Mouse (Mus musculus): ENCODE data around the gene Espnl. TPM values are rescaled to one million over a fixed set of nuclear protein-coding genes. Genes with fewer than 3 reads are reported as not detected.

Espnl gene
- polyA plus RNA-seq (2012; rRNA removed): 0.07 and 0.13 TPM in 2 replicates

DNA sequence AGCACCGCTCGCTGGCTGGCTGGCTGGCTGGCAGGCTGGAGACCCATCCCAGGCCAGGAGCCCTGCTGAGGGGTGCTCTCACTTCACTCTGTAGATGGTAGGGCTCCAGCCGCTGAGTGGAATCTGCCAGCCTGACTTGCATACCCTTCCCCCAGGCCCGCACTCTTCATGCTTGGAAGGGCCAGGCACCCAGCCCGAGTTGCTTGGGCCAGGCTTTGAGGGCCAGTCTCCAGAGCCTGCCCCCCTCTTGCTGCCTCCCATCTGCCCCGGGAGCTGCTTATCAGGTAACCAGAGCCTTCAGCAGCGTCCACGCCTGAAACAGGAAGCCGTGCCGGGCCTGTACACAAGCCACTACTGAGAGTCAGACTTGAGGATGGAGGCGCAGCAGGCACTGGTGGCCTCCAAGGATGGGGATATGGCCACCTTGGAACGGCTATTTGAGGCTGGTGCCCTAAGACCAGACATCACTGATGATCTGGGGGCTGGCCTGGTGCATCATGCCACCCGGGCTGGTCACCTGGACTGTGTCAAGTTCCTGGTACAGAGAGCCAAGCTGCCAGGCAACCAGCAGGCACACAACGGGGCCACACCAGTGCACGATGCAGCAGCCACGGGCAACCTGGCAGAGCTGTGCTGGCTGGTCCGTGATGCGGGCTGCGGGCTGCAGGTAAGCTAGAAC lies at the start of gene Espnl:
TSS of gene Espnl (plus strand) at position 316 of the 679 bp plus-strand sequence.
- no peak for DNase-seq (ENCODE audit: low read depth)

DNA sequence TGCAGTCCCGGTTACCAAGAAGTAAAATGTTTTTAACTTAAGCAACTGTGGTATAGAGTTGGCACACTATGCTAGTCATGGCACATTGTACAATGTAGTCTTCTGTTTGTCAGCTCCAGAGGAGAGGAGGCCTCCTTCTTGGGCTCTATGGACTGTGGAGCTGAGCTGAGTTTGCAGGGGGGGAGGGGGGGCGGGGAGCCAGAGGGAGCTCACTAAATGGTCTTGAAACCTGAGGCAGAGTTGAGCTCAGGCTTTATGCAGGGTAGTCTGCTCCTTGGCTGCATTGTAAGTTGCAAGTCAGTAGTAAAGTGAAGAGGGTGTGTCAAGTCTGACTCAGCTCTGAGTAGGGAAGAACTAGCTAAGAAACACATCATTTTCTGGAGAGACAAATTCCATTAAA lies 49.6 kb upstream of the Espnl start:
- no peak for DNase-seq (ENCODE audit: low read depth)

DNA sequence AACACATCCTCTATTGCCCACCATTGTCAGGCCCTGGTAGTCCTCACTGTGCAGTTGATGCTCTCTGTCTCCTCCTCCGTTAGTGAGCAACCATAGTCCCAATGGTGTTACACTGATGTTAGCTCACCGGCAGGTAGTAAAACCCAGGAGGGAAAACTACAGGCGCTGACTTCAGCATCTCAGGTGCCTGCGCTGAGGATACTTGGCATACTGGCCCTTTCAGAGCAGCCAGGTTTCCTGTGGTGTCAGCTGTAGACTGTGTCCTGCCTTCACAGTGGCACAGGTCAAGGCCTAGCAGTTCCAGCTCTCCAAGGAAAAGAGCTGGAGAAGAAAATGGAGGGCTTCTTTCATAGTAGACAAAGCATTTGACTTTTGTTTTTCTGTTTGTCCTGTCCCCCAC lies 45.3 kb upstream of the Espnl start:
- DNase-seq (ENCODE audit: low read depth): no peak

DNA sequence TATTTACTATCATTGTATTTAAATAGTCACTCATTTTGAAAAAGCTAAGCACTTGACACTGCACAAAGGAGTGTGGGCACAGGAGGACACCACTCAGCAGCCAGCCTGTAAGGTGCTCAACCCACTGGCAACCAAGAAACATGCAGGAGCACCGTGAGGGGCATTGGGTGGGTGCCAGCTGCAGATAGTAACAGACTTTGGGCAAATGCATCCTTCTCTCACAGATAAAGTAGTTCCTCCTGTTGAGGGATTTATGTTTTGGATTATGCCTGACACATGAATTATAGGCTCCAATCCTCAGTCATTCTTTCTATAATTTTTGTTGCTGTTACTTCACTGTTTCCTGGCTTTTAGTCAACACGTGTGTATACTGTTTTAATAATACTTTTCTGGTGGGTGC lies 44.4 kb upstream of the Espnl start:
- DNase-seq (ENCODE audit: low read depth): no peak

DNA sequence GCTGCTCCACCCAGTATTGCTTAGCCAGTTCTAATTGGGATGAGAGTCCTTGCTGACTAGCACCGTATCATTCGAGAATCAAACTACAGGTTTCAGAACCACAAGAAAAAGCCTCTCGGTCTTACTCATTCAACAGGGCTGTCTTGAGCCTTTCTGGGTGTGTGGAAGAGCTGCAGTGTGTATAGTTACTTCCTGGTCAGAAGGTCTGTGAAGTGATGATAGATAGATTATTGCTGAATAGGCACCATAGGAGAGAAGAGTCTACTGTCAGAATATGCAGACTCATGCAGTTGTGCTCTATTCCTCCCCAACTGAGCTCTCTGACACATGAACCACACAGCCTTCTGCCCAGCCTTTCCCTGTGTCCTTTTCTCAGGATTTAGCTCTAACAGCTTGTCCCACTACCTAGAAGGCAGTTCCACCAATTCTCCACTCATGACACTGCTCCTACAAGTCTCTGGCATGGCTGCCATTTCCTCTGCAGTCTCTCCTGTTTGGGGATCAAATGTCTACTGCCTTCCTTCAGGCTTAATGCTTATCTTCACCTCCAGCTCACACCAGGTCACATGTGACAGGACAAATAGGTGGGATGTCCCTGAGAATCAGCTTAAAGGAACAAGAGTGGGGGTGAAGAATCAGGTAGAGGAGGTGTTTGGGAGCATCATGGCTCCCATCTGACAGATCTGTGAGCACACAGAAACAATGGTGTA lies 43.3 kb upstream of the Espnl start:
- no peak for DNase-seq (ENCODE audit: low read depth)

DNA sequence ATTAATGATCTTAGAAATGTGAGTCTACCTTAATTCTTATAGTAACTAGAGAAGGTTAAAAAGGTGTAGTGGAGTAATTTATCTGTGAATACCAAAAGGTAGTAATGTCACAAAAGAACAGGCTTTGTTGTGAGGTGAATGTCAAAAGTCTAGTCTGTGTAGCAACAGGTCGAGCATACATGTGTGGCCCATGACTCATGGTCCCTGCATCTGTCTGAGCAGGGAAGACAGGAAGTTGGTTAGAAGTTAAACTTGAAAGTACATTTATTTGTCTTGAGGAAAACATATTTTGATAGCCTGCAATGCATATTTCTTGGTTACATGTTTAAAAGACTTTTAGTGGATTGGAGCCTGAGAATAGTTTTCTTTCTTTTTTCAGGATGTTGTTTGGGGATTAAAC lies 42.7 kb upstream of the Espnl start:
- no peak for DNase-seq (ENCODE audit: low read depth)

DNA sequence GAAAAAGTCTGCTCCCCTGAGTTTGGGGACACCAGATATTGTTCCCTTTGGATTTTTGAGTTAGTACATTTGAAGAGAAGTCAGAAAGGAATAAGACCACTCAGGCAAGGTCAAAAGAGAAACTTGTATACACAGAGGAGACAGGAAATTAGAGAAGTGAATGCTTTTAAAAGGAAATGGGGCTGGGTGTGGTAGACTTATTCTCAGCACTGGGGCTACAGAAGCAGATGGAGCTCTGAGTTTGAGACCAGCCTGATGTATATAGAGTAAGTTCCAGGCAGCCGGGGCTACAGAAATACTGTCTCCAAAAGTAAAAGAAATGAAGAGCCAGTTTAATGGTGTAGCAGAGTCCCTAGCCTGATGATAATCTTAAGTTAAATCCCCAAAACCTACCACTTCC lies 39.3 kb upstream of the Espnl start:
- DNase-seq (ENCODE audit: low read depth): no peak

DNA sequence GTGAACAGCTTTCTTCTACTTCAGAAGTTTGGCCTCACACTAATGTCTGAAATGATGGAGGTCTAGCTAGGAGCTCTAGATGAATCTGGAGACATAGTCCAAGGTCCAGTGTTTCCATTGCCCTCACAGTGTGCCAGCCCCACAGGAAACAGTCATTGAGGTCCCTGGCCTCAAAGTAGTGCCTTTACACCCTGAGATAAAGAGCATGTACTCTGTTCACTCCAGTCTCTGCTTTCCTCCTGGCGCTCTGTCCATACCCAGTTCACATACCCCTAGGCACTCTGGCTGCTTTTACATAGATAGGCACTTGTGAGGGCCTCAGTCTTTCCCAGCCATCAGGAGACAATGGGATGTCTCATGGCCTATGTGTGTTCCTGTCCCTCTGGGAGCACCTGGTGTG lies 32.5 kb upstream of the Espnl start:
- no peak for DNase-seq (ENCODE audit: low read depth)

DNA sequence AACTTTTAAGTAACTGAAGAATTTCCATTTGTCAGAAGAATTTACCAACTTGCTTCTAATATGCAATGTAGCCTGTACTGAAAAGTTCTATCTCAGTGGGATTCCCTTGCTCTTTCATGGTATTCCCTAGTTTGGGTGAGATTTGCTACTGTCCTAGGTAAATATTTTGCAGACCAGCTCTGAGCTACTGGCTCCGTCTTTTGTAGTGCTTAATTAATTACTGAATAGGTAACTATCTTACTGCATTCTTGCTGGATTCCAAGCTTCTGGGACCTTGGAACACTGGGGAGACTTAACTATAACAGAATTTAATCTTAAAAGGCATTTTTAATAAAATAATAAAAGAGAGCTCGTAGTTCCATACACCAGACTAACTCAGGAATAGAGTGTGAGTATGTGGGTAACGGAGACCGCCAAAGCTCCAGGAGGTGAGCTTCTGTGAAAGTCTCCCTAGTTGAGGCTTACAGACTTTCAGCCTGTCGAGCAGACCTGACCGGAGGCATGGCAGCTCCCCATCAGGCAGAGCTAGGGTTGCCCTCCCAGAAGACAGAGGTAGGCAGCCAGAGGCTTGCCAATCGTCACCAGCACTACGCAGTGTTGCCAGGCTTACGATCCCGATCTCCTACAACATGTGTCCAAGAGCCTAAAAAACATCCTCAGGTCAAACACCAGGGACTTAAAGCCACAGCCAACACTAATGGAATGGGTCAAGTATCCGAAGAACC lies 29.6 kb upstream of the Espnl start:
- no peak for DNase-seq (ENCODE audit: low read depth)

DNA sequence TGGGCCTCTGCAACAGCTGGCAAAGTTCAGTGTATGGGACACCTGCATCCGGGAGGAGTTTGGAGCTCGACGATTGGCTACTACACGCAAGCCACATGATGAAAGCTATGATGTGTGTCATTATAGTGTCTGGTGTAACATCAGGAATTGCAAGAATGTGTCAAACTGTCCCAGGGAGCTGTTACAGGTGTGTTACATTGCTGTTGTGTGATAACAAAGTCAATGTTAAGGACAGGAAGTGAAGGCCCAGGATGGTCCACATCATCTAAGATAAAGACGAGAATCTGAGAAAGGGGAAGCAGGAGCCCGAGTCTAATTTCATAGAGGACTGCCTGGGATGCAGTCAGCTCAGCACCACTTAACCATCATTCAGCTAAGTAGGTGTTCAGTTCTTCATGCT lies 26.3 kb upstream of the Espnl start:
- no peak for DNase-seq (ENCODE audit: low read depth)

DNA sequence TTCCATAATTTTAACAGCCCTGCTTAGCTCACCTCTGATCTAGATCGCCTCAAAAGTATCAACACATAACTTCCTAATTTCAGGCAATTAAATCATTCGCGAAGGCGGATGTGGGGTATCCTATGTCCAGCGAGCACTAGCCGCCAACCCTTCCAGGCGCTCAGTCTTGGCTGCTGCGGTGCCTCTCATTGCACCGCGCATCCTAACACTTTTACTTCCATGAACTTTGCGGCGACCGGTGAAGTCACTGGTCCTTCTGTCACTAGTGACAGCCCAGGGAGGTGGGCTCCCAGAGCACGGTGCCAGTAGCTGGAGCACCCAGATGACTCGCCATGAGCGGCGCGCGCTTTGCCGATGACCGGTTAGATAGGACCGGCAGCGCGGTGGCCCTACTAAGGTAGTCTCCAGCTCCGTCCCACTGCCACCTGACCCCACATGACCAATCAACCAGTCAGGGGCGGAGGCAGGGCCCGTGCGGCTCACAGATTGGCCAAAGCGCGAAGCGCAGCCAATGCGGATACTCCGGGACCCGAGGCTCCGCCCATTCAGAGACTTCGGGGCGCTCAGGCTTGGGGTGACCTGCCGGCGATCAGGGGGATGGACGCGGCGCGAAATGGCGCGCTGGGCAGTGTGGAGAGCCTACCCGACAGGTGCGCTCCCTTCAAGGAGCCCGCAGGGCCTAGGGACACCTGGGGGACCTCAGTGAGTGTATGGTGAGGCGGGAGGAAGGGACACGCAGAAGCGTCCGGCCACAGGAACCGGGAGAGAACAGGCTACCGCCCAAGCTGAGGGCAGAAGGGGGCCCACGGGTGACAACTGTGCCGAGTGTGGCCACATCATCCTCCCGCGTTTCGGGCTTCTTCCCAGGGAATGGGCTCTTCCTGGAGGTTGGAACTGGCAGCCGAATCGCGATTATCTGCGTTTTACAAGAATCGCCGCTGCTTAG lies 23.8 kb upstream of the Espnl start, which contains the start of gene Scly:
TSS of gene Scly (plus strand) at position 540 of the 946 bp plus-strand sequence.
- peak; percentile 61 for DNase-seq (ENCODE audit: low read depth)

DNA sequence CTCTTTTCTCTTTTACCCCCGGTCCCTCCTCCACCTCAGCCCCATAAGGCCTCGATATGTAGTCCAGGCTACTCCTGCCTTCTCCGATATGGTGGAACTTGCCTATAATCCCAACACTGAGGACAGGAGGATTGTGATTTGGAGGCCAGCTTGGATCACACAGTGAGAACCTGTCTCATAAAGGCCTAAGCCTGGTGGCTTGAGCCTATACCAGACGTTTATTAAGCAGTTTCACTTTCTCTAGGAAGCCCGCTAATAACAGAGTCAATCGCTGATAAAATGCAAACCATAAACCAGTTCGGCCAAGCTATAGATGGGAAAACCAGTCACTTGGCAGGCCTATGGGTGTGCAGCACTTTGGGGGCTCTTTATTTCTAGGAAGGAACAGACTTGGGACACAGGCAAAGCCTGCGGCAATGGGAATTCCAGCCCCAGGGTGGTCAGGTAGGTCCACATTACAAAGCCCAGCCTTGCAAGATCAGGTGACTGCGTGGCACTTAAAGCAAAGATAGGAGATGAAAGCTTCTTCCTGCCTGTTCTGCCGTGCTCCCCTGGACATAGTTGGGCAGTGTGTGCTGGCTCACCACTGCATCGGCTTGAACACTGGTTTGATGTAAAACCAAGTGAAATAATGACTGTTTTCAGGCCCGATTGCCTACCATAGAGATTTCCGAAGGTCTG lies 22.7 kb upstream of the Espnl start:
- no peak for DNase-seq (ENCODE audit: low read depth)

DNA sequence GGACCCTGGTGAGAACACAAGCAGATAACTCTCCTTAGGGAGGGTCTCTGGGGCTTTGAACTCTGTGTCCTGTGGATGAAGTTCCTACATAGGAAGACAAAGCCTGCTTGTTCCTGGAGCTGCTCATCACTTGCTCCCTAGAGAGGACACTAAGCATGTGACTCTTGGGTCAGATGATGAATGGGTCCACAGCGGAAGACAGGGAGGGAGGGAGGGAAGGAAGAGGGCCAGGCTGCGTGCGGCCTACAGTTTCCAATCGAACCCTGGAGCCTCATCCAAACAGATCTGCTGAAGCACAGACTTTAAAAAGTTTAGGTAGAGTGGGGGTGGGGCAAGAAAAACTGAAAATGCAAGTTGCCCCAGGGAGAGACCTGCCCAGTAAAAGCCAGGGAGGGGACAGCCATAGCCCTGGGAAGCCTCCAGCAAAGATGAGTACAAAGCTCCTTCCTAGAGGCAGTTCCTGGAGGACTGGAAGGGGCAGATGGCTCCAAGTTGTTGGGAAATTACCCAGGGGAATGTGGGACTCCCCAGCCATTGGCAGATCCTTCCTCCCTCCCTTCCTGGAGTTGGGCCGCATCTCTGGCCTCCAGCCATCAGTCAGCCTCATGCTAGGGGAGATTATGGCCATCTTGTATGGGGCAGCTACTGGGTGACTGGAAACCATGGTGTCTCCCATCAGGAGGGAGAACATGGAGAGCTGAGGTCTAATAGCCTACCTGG lies 22.0 kb upstream of the Espnl start:
- no peak for DNase-seq (ENCODE audit: low read depth)

DNA sequence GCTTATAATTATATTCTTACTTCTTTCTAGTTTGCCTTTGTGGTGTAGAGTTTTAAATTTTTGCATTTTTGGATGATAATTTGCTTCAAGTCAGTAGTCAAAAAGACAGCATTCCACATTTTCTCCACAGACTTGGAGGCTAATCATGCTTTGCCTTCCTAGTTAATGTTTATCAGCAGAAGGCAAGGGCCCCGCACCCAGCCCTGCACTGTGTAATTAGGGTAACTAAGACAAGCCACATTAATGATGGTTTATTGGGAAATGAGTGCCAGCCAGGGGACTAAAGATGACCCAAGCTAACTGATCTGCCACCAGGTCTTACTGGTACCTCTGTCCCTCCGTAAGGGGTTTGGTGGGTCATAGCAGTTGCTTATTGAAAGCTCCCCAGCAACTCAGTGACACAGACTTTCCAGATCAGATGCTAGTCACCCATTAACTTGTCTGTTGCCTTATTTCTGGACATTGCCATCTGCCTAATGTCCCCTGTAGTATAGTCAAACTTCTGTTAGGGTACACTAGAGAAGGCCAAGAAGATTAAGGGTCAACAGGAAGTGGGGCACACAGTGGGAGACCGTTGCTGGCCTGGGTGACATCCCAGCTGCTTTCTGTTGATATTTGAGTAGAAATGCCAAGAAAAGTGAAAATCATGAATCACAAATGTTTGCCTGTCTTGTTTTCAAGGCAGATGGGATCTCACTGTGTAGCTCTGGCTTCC lies 20.5 kb upstream of the Espnl start:
- DNase-seq (ENCODE audit: low read depth): no peak

DNA sequence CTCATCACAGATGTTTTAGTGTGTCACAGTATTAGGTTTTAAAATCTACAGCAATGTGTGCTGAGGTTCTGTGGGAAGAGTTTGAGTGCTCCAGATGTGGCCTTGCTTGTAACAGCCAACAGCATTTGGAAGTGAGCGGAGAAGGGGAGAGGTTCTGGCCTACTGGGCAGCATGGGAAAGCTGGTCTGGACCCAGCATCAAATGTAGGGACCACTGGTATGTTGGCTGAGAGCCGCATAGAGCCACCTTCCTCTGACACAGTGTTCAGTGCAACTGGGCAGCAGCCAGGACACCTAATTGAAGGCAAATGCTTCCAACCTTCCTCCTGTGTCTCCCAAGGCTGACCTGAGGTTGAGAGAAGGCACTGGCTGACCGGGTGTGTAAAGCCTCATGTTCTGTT lies 19.9 kb upstream of the Espnl start:
- no peak for DNase-seq (ENCODE audit: low read depth)

DNA sequence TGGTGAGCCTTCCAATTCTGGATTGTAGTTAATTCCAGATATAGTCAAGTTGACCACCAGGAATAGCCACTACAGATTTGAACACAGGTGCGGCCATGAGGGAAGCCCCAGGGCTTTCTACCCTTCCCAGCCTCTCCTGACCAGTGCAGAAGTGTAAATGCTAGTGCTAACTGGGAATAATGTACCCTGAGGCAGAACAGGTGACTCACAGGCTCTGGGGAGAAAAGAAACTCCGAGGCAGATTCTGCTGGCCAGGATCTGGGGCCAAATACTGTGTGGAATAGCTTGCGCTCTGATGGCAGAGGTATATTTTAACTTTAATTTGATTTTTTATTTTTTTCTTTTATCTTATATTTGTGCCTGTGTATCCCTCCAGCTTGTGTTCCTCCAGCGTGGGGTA lies 17.3 kb upstream of the Espnl start:
- DNase-seq (ENCODE audit: low read depth): no peak

DNA sequence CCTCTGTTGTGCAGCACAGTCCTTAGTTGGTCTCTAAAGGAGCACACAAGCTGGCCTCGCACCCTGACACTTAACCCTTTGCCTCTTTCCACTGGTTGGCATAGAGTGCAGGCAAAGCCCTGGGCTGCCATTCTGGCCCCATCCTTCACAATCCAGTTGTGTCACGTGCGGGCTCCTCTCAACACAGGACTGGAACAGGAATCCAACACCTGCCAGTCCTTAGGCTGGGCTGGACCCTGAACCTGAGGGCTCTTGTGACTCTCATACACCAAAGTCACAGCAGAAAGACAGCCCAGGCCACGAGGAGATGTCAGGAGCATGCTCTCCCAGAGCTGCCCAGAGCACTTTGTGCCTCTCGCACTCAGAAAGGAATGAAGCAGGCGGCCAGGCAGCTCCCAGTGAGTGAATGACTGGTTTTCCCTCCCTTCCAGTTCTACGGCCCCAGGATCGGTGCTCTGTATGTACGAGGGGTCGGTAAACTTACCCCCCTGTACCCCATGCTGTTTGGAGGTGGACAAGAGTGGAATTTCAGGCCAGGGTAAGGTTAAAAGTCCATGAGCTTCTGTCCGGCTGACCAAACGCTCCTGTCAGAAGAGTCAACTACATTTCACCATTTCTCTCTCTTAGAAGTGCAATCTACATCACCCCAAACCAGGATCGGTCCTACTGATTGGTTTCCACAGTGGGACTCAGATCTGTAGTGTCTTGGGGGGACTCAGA lies 12.3 kb upstream of the Espnl start:
- no peak for DNase-seq (ENCODE audit: low read depth)

DNA sequence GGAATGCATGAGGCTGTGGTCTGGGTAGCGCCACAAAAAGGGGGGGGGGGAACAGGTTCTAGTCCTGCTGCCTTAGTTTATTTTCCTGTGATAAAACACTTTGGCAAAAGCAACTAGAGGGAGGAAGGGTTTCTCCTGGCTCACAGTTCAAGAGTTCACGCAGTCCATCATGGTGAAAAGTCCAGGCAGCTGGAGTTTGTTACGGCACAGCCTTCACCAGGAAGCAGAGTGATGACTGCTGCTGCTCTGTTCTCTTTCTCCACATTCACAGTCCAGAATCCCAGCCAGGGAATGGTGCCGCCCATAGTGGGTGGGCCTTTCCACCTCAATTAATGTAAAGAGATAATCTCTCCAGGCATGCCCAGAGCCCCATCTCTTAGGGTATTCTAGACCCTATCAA lies 9.6 kb upstream of the Espnl start:
- no peak for DNase-seq (ENCODE audit: low read depth)

DNA sequence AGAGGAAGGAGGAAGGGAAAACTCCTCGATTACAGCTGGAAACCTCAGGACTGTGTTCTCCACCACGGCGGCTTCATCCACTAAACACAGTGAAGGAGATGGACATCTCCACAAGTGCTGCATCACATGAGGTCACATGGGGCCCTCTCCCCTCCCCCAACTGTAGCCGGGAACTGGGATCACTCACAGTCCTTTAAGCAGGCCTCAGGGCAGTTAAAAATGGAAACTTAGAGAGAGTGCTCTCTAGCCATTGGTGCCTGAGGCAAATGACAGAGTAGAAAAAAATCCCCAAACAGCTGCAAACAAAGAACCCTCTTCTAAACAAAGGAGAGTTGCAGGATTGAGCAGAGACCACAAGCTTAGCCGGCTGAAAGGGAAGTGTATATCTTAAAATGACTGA lies 8.6 kb upstream of the Espnl start:
- DNase-seq (ENCODE audit: low read depth): no peak

All from gonadal fat pad, adult 2 months (tissue).